Mouse (Mus musculus) G1E (cell line): ENCODE measurements around the gene Socs5. TPM values are rescaled to one million over a fixed set of nuclear protein-coding genes. Genes with fewer than 3 reads are reported as not detected.

ENCODE experiments used
- ATAC-seq: 2 replicates; pipeline ENCODE4 v1.8.0; 2016; ENCODE audit warnings: mild to moderate bottlenecking; ENCODE audit not compliant: insufficient number of reproducible peaks, poor library complexity, low FRiP score, severe bottlenecking; ENCODE audit errors: extremely low read depth
- DNase-seq: peaks from one replicate; pipeline ENCODE4 v3.0.0; 2012; ENCODE audit warnings: low spot score
- H3K27me3 ChIP-seq: 2 replicates; pipeline ENCODE4 v1.6.1; 2012; ENCODE audit warnings: mild to moderate bottlenecking, low read length, inconsistent platforms; ENCODE audit not compliant: insufficient read depth
- H3K36me3 ChIP-seq: replicated peaks from 2 replicates; pipeline ENCODE3; 2012; ENCODE audit warnings: mild to moderate bottlenecking, inconsistent platforms
- H3K4me1 ChIP-seq: 2 replicates; pipeline ENCODE4 v1.6.1; 2012; ENCODE audit warnings: low read depth, low read length, inconsistent platforms, mixed read lengths; ENCODE audit not compliant: insufficient read depth
- H3K4me3 ChIP-seq: 2 replicates; pipeline ENCODE4 v1.5.1; 2012; ENCODE audit warnings: low read depth, mild to moderate bottlenecking, inconsistent platforms, low read length, moderate library complexity, mixed read lengths
- H3K9me3 ChIP-seq: replicated peaks from 2 replicates; pipeline ENCODE4 v1.6.1; 2012; ENCODE audit warnings: inconsistent platforms
- CTCF ChIP-seq: IDR thresholded peaks from 2 replicates; pipeline ENCODE4 v1.5.1; 2012; ENCODE audit warnings: low read depth, low read length, inconsistent platforms, mixed read lengths
- GATA1 ChIP-seq: IDR thresholded peaks from 2 replicates; pipeline ENCODE4 v1.6.1; 2012; ENCODE audit warnings: borderline replicate concordance, low read length, inconsistent platforms, mixed read lengths
- GATA2 ChIP-seq: IDR thresholded peaks from 2 replicates; pipeline ENCODE4 v1.6.1; 2012; ENCODE audit warnings: low read depth, low read length, inconsistent platforms, borderline replicate concordance
- POLR2AphosphoS5 ChIP-seq: IDR thresholded peaks from 2 replicates; pipeline ENCODE4 v1.6.1; 2012; ENCODE audit warnings: low read depth, low read length, inconsistent platforms; ENCODE audit not compliant: insufficient replicate concordance
- TAL1 ChIP-seq: conservative IDR thresholded peaks from 2 replicates; pipeline ENCODE4 v1.6.1; 2012; ENCODE audit warnings: low read depth, low read length, inconsistent platforms, mixed read lengths
- polyA plus RNA-seq: library from polyadenylated mRNA; stranded (reverse); fragments of >175 nt; gene quantifications from 2 replicates; pipeline ENCODE4 v1.2.3, GENCODE M21; 2012
- total RNA-seq, 2 experiments: library from RNA; stranded (forward) in 1 of 2; stranded (reverse) in 1 of 2; fragments of 200-1000 nt in 1 of 2; fragments of >200 nt in 1 of 2; fragmentation: Nextera tagmentation in 1 of 2; gene quantifications; 2 replicates each; pipeline ENCODE4 v1.2.3; 2014 to 2017

Socs5 gene
- total and polyA plus RNA-seq, 3 experiments = 7.9 to 13.7 (median 11.1) TPM

GRCm38 (mm10) chr17:87135741-87136140 lies 28.3 kb downstream of the Socs5 start:
- H3K36me3 ChIP-seq = peaks cover 24% of the 10 kb centered on the region
- no peaks in the 10 kb centered on the region for H3K27me3 ChIP-seq
- DNase-seq (no peak), ATAC-seq (no peak)
- no peaks in the 10 kb centered on the region for H3K9me3 ChIP-seq
- no peaks in the 10 kb centered on the region for H3K4me1 ChIP-seq
- no peak overlapping the region for H3K4me3 ChIP-seq
- TF ChIP-seq POLR2AphosphoS5 = no peak
- TF ChIP-seq GATA1 = no peak
- TF ChIP-seq TAL1 = no peak
- TF ChIP-seq GATA2 = no peak
- no peak for TF ChIP-seq CTCF

DNA sequence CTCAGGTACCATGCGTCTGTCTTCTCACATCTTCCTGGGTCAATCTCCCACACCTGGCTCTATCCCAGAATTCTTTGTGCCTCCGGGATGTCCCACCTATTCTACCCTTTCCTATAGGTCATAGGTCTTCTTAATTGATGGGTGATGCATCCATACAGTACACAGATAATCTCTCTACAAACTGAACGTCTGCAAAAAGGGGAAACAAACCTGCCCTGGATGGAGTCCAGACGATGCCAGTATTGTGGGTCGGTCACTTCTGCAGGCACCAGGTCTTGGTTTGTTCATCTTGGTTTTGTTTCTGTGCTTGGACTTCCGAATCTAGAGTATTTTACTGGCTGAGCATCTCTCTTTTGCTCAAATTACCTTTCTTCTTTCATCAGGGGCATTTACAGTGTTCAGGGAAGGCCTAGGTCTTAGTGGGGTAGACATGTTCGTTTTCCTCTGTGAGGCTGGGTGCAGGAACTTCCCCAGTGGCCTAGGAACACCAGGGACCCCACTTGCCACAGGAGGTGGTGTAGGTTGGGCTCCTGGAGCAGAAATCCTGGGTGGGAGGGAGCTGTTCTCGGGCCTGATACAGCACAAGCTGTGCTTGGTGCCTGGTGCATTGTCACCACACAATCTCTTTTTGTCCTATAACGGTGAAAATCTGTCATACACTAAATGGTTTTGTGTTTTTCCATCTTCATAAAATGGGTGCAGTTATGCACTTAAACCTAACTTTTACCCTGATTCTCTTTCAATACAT lies 33.9 kb downstream of the Socs5 start:
- Histone ChIP-seq H3K27me3 (0 out of 2 replicates have a peak, but pooled peaks cover 2% of the 10 kb centered on the region), H3K4me1 (peaks cover 12% of the 10 kb centered on the region), H3K9me3 (peaks cover 2% of the 10 kb centered on the region; the same call in 1 of the 2 replicates), H3K4me3 (no peak overlapping the region), H3K36me3 (peaks cover under 1% of the 10 kb centered on the region)
- DNase-seq (no peak), ATAC-seq (no peak)
- TF ChIP-seq POLR2AphosphoS5 (no peak), GATA1 (no peak), CTCF (no peak), GATA2 (no peak)

DNA sequence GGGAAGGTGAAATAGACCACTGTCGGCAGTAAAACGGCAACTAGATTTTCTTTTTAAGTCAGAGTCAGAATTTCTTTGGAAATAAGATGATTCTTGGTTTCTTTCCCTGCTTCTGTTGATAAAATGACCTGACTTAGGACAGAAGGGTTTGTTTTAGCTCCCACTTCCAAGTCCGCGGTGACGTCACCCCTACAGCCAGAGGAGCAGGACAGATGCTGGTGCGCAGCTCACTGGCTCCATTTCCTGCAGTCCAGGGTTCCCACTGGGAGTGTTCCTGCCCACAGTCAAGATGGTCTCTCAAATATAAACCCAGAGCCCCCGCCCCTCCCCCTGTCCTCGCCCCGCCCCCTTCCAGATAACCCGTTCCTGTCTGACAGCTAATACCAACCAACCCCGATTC lies 34.8 kb downstream of the Socs5 start:
- Histone ChIP-seq H3K27me3 (0 out of 2 replicates have a peak, but pooled peaks cover 2% of the 10 kb centered on the region), H3K9me3 (peaks cover 2% of the 10 kb centered on the region; the same call in 1 of the 2 replicates), H3K4me3 (no peak overlapping the region), H3K36me3 (no peaks in the 10 kb centered on the region), H3K4me1 (peaks cover 12% of the 10 kb centered on the region)
- no peak for ATAC-seq
- DNase-seq = no peak
- TF ChIP-seq GATA2 (no peak), CTCF (no peak), POLR2AphosphoS5 (no peak), TAL1 (no peak), GATA1 (no peak)

DNA sequence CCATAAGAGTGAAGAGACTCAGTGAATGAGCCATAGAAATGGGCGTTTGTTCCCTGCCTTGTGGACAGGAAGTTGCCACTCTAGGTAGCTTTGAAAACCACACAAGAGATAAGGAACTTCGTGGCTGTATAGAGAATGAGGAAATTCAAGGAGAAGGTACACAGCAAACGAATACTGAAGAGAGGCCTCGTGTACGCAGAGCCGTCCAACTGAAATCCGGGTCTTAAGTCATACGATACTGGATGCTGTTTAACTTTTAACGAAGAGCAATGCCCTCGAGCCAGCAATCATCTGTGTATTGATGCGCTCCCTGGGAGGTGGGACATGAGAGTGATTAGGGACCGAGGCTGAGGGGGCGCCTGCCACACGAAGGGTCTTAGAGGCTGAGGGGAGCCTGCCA lies 35.7 kb downstream of the Socs5 start:
- Histone ChIP-seq H3K4me1 (peaks cover 12% of the 10 kb centered on the region), H3K27me3 (0 out of 2 replicates have a peak, but pooled peaks cover 2% of the 10 kb centered on the region), H3K9me3 (peaks cover 2% of the 10 kb centered on the region; the same call in 1 of the 2 replicates), H3K36me3 (no peaks in the 10 kb centered on the region), H3K4me3 (no peak overlapping the region)
- TF ChIP-seq POLR2AphosphoS5 (no peak), GATA2 (no peak), CTCF (no peak)
- DNase-seq = no peak
- 0 out of 2 replicates have a peak, but pooled peaks have one; percentile 22 for ATAC-seq

DNA sequence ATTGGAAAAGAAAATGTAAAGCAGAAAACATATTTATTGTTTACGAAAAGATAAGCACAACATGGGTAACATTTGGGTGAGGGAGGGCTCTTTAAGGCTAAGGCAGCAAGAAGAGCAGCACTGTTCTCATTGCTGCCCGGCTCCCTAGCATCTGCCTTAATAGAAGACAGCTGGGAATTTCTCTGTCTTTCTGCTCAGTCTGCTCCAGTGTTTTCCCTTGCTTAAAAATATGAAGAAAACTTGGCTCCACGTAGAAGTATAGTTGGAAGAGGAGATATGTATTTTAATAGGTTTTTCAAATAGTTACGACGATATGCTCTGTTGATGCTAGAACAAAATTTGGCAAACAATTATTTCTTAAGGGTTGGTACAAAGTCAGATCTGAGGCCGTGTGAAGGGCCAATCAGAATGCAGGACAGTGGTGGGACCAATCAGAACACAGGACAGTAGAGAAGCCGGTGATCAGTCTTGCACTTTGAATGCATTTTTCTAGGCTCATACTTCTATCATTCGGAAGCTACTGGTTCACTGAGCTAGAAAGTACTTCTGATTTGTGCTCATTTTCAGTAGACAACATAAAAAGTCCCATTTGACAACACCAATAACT lies 39.0 kb downstream of the Socs5 start:
- no peaks in the 10 kb centered on the region for H3K36me3 ChIP-seq
- TF ChIP-seq GATA2 (no peak), GATA1 (no peak)
- 0 out of 2 replicates have a peak, but pooled peaks cover 3% of the 10 kb centered on the region for H3K27me3 ChIP-seq
- H3K4me1 ChIP-seq = peaks cover 12% of the 10 kb centered on the region
- ATAC-seq (no peak), DNase-seq (no peak)
- H3K9me3 ChIP-seq = peaks cover 2% of the 10 kb centered on the region; the same call in 1 of the 2 replicates
- no peak overlapping the region for H3K4me3 ChIP-seq

DNA sequence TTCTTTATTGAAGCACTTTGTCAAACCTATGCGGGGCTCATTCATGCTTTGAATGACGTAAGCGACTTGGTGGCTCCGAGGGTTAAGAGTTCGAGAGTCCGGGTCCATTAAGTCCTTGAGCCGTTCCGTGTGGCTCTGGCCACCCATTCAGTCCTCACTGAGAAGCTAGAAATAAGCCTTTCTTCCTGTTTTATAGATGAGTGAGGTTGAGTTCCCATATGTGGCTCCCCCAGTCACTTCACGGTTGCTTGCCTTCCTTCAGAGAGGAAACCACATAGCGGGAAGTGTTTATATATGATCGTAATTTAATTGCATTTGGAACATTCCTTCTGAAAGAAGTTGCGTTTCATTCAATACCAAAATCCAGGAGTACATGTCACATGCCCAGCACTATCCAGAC lies 42.3 kb downstream of the Socs5 start:
- no peak overlapping the region for H3K4me3 ChIP-seq
- peaks cover 8% of the 10 kb centered on the region; the same call in 1 of the 2 replicates for H3K27me3 ChIP-seq
- ATAC-seq (no peak), DNase-seq (no peak)
- H3K4me1 ChIP-seq = peaks cover 6% of the 10 kb centered on the region; the same call in 1 of the 2 replicates
- no peak for TF ChIP-seq GATA2
- TF ChIP-seq CTCF = no peak
- TF ChIP-seq POLR2AphosphoS5 = no peak
- TF ChIP-seq GATA1 = no peak
- no peak for TF ChIP-seq TAL1
- H3K9me3 ChIP-seq = peaks cover 2% of the 10 kb centered on the region; the same call in 1 of the 2 replicates
- no peaks in the 10 kb centered on the region for H3K36me3 ChIP-seq

DNA sequence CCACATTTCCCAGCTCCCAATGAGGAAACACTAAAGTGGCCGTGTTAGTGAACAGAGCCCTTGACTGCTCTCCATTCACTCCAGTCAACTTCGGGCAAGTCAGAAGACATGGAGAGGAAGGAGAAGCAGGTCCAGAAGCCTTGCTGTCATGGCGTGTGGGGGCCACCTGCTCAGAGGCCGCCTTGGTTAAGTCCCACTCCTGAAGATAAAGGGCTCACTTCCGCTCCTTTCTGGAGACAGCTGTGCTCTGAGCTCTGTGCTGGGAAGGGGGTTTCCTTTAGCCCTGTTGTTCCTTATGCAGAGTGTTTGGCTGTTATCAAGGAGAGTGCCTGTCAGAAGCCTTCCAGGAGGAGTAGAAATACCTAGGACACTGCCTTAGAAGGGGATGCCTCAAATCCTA lies 45.5 kb downstream of the Socs5 start:
- no peak overlapping the region for H3K4me3 ChIP-seq
- DNase-seq = no peak
- no peak for TF ChIP-seq TAL1
- TF ChIP-seq POLR2AphosphoS5 = no peak
- no peak for TF ChIP-seq GATA2
- TF ChIP-seq GATA1 = no peak
- TF ChIP-seq CTCF = no peak
- no peaks in the 10 kb centered on the region for H3K36me3 ChIP-seq
- H3K27me3 ChIP-seq = peaks cover 20% of the 10 kb centered on the region
- peaks cover 28% of the 10 kb centered on the region for H3K4me1 ChIP-seq
- ATAC-seq = no peak
- no peaks in the 10 kb centered on the region for H3K9me3 ChIP-seq
